Mouse (Mus musculus) brain, embryonic 14.5 days (tissue): ENCODE data around the gene Hist1h2ah.
"Not testable (repeated sequence)": the region's sequence is repeated elsewhere in the genome, so short reads cannot be mapped to it uniquely, and the experiment has no call there.

Source experiments
- CTCF ChIP-seq: fragments of 200-500 bp; IDR thresholded peaks from 2 replicates; pipeline ENCODE4 v1.5.1; 2012; ENCODE audit warnings: inconsistent platforms, mild to moderate bottlenecking, moderate library complexity, borderline replicate concordance; ENCODE audit not compliant: insufficient read depth, insufficient read length; ENCODE audit errors: extremely low read depth
- POLR2A ChIP-seq: fragments of 200-500 bp; IDR thresholded peaks from 2 replicates; pipeline ENCODE4 v1.6.1; 2012; ENCODE audit warnings: mild to moderate bottlenecking, inconsistent platforms, borderline replicate concordance; ENCODE audit not compliant: poor library complexity, insufficient read depth, insufficient read length, severe bottlenecking; ENCODE audit errors: extremely low read depth

- TF ChIP-seq CTCF, result not testable (repeated sequence)
- peak; percentile 40; the same call in 1 of the 2 replicates for TF ChIP-seq POLR2A
These were observed 5.8 kb upstream of the Hist1h2ah start, which contains the start of gene Hist1h4i for GRCm38 (mm10) chr13:22041142-22041536.
